Comparison of ENCODE assay signal across 24 mouse cellular contexts in genomic region chr8:116348971-116349370, GRCm38 (mm10).
"Had no signal": no experiment of that assay in that cellular context is flagged by ENCODE, and none has a peak within 500 bp of the region (broad histone marks: within the 10 kb centered on the region; RNA-seq: fewer than 3 reads in every experiment).

No protein-coding gene starts in this region.

- H3K27ac ChIP-seq: gastrocnemius, adult 2 months; heart, embryonic 10.5 days; hindbrain, embryonic 10.5 days; hindbrain, embryonic 12.5 days; hindbrain, embryonic 14.5 days; intestine, embryonic 15.5 days; layer of hippocampus, adult 2 months; left cerebral cortex, adult 2 months; limb, embryonic 10.5 days; limb, embryonic 12.5 days had no signal

- H3K9ac ChIP-seq: heart, embryonic 12.5 days; hindbrain, embryonic 12.5 days; hindbrain, embryonic 14.5 days; intestine, embryonic 15.5 days; limb, embryonic 12.5 days had no signal

- H3K4me1 ChIP-seq: hindbrain, embryonic 10.5 days; hindbrain, embryonic 12.5 days; intestine, embryonic 15.5 days; limb, embryonic 10.5 days; limb, embryonic 12.5 days had no signal

- DNase-seq: gastrocnemius, adult 2 months; gastrocnemius, postnatal 10 days; gastrocnemius, postnatal 25 days; heart, adult 18-20 months; heart, postnatal 10 days; heart, postnatal 4 days; kidney, adult 18-20 months; kidney, adult 8-10 months; kidney, postnatal 10 days; kidney, postnatal 25 days; kidney, postnatal 4 days had no signal

- H3K27me3 ChIP-seq: heart, embryonic 12.5 days; hindbrain, embryonic 12.5 days; intestine, embryonic 15.5 days; limb, embryonic 12.5 days had no signal

- ATAC-seq: hindbrain, embryonic 16.5 days; inflammation-experienced regulatory T-cells, adult 6 months; intestine, embryonic 15.5 days; intestine, postnatal 0 days had no signal

- H3K4me2 ChIP-seq: heart, embryonic 12.5 days; hindbrain, embryonic 12.5 days; hindbrain, embryonic 14.5 days; intestine, embryonic 15.5 days; limb, embryonic 12.5 days had no signal

- H3K4me3 ChIP-seq: gastrocnemius, adult 2 months; heart, embryonic 10.5 days; heart, embryonic 12.5 days; hindbrain, embryonic 10.5 days; hindbrain, embryonic 12.5 days; intestine, embryonic 15.5 days; layer of hippocampus, adult 2 months; left cerebral cortex, adult 2 months; limb, embryonic 10.5 days; limb, embryonic 12.5 days had no signal

- H3K36me3 ChIP-seq: heart, embryonic 10.5 days; heart, embryonic 12.5 days; hindbrain, embryonic 10.5 days; hindbrain, embryonic 12.5 days; intestine, embryonic 15.5 days; limb, embryonic 10.5 days; limb, embryonic 12.5 days had no signal

- H3K9me3 ChIP-seq: heart, embryonic 10.5 days; hindbrain, embryonic 10.5 days; hindbrain, embryonic 12.5 days; intestine, embryonic 15.5 days; limb, embryonic 10.5 days; limb, embryonic 12.5 days had no signal
